In genomic region chr2:13299031-13299430, GRCm38 (mm10) we compare ENCODE assay signal across 8 mouse cellular contexts. TPM values are rescaled to one million over a fixed set of nuclear protein-coding genes. Genes with fewer than 3 reads are reported as not detected.
DNase-seq lines count a peak whose midpoint lies in the region; ATAC-seq lines count a peak whose summit lies in the region.

No protein-coding gene starts in this region.

- no peak overlapping the region for H3K9ac ChIP-seq in forebrain, embryonic 13.5 days

- no peak overlapping the region for H3K27ac ChIP-seq in forebrain, embryonic 13.5 days

- no peak overlapping the region for H3K4me3 ChIP-seq in forebrain, embryonic 13.5 days

- no peaks in the 10 kb centered on the region for H3K4me1 ChIP-seq in forebrain, embryonic 13.5 days

- DNase-seq in left cerebral cortex, postnatal 4 days: peak; percentile 17
- no peak for DNase-seq in left cerebral cortex, adult 8-10 months (ENCODE audit: low spot score in 2 of 2)
- peak; percentile 34 for DNase-seq in R1 (ENCODE audit: low read depth, low spot score)
- DNase-seq in thymus, postnatal 4 days: peak; percentile 31
- DNase-seq in layer of hippocampus, adult 11-12 months (ENCODE audit: low spot score): no peak
- no peak for DNase-seq in adrenal gland, postnatal 25 days

- H3K27me3 ChIP-seq in forebrain, embryonic 13.5 days: no peaks in the 10 kb centered on the region

- 23% methylated on average over 3 of the region's 3 CpGs for WGBS in forebrain, embryonic 13.5 days

- no peaks in the 10 kb centered on the region for H3K9me3 ChIP-seq in forebrain, embryonic 13.5 days (replicated peaks)

- H3K4me2 ChIP-seq in forebrain, embryonic 13.5 days: no peak overlapping the region

- H3K36me3 ChIP-seq in forebrain, embryonic 13.5 days (ENCODE audit: poor library complexity, severe bottlenecking): no peaks in the 10 kb centered on the region

- intact Hi-C loops in left cerebral cortex, postnatal 4 days (cut with DNase I): loop anchor here (5.0 to 10.0 kb wide), 4 partner anchors 636 to 1406 kb away; no protein-coding TSS in a partner anchor

- peak; percentile 93 for ATAC-seq in forebrain, embryonic 13.5 days
- peak; percentile 87 for ATAC-seq in megakaryocyte progenitor cell, adult 5-6 weeks (replicated peaks; ENCODE audit: poor library complexity)

RNA-seq across cellular contexts. Expression of gene Rsu1, which starts 27.8 kb away (rescaled TPM):
- 10 to 100 TPM; 50.6 to 51.9 TPM for total RNA-seq in left cerebral cortex, postnatal 4 days (2021)
- total RNA-seq in left cerebral cortex, adult 8-10 months (2022): 10 to 100 TPM; 29.8 to 42.3 (median 32.0) TPM
- polyA plus RNA-seq in forebrain, embryonic 13.5 days (2015; fragmentation: Nextera tagmentation; extraction: Ambion mirVana): 45.9 and 50.0 TPM in 2 replicates
- 108 and 134 TPM in 2 replicates for total RNA-seq in megakaryocyte progenitor cell, adult 5-6 weeks (2015)
- 144 and 157 TPM in 2 replicates for total RNA-seq in megakaryocyte progenitor cell, adult 5-6 weeks (2017)
- 68.4 and 75.0 TPM in 2 replicates for total RNA-seq in adrenal gland, postnatal 25 days (2021)

Comparison
In these comparisons a context has a peak if more than half of its experiments do, and no peak if none do; other contexts are left out.
1. DNase-seq: peak in left cerebral cortex, postnatal 4 days (single experiment), R1 (single experiment) and thymus, postnatal 4 days (single experiment); none in left cerebral cortex, adult 8-10 months (0 of 2), layer of hippocampus, adult 11-12 months (single experiment) and adrenal gland, postnatal 25 days (single experiment).